Mouse (Mus musculus) hindbrain, embryonic 14.5 days (tissue): ENCODE data around the gene Itgb1bp1. TPM values are rescaled to one million over a fixed set of nuclear protein-coding genes. Genes with fewer than 3 reads are reported as not detected.

Experiments used
- ATAC-seq: fragments of 200-750 bp; cut with Nextera tagmentation; 2 replicates; pipeline ENCODE4 v1.8.0; 2017; ENCODE audit warnings: moderate number of reproducible peaks, mild to moderate bottlenecking, moderate TSS enrichment, moderate library complexity; ENCODE audit not compliant: low FRiP score
- DNase-seq: peaks from one replicate; pipeline ENCODE4 v3.0.0-alpha.2; 2015; ENCODE audit warnings: low spot score
- H3K27ac ChIP-seq: fragments of 300-500 bp; sonication (generic); 2 replicates; pipeline ENCODE4 v1.5.1; 2014; ENCODE audit warnings: mild to moderate bottlenecking, moderate library complexity
- H3K27me3 ChIP-seq: fragments of 300-500 bp; sonication (generic); 2 replicates; pipeline ENCODE4 v1.6.1; 2014; ENCODE audit warnings: mild to moderate bottlenecking, low read length, mixed read lengths; ENCODE audit not compliant: control insufficient read depth, insufficient read depth
- H3K36me3 ChIP-seq: fragments of 300-500 bp; sonication (generic); replicated peaks from 2 replicates; pipeline ENCODE4 v1.6.1; 2014; ENCODE audit not compliant: control insufficient read depth, insufficient read depth
- H3K4me1 ChIP-seq: fragments of 300-500 bp; sonication (generic); replicated peaks from 2 replicates; pipeline ENCODE4 v1.6.1; 2014; ENCODE audit warnings: antibody characterized with exemption, low read length, mixed read lengths; ENCODE audit not compliant: control insufficient read depth, insufficient read depth
- H3K4me2 ChIP-seq: fragments of 300-500 bp; sonication (generic); replicated peaks from 2 replicates; pipeline ENCODE4 v1.6.1; 2014; ENCODE audit warnings: mild to moderate bottlenecking, moderate library complexity
- H3K4me3 ChIP-seq: fragments of 300-500 bp; sonication (generic); replicated peaks from 2 replicates; pipeline ENCODE4 v1.5.1; 2014; ENCODE audit warnings: mild to moderate bottlenecking, low read length
- H3K9ac ChIP-seq: fragments of 300-500 bp; sonication (generic); 2 replicates; pipeline ENCODE4 v1.6.1; 2014
- H3K9me3 ChIP-seq: fragments of 300-500 bp; sonication (generic); 2 replicates; pipeline ENCODE4 v1.6.1; 2016; ENCODE audit warnings: low read length; ENCODE audit not compliant: control insufficient read depth
- WGBS: fragments of 180-500 bp; shearing (Covaris S2); extraction: QIAGEN DNeasy Blood & Tissue Kit; methylation state at CpG from one replicate; pipeline ENCODE4 v1.1.7; 2014; 5-methylcytosine and 5-hydroxymethylcytosine counted together
- polyA plus RNA-seq: library from polyadenylated mRNA; unstranded; fragments of >200 nt; fragmentation: Nextera tagmentation; extraction: Ambion mirVana; gene quantifications from 2 replicates; pipeline ENCODE4 v1.2.1, GENCODE M21; 2014

The Itgb1bp1 gene
- 37.3 and 37.4 TPM in 2 replicates for polyA plus RNA-seq

DNA sequence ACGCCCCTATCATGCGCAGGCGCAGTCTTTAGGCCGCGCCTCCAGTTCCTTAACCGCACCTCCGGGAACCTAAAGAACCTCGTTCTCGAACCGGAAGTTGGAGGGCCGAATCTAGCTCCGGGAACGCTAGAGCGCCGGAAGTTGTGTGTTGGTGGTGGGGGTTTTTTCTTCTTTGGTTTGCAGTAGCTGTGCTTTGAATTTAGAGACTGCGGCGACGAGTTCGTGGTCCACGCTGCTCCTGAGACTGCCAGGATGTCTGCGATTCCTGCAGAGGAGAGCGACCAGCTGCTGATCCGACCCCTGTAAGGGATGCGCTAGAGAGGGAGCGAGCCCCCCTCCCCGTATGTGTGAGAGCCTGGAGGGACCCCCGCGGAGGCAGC, at the start of gene Itgb1bp1:
Itgb1bp1 (minus strand) TSS at position 42 of the 380 bp plus-strand sequence.
- Histone ChIP-seq H3K27ac (peak within 1 kb of the TSS; percentile 93), H3K36me3 (peaks cover 14% of the 10 kb centered on the region), H3K27me3 (no peaks in the 10 kb centered on the region), H3K9me3 (no peaks in the 10 kb centered on the region), H3K9ac (peak within 1 kb of the TSS; percentile 79), H3K4me2 (peak within 1 kb of the TSS; percentile 65), H3K4me1 (peaks cover 26% of the 10 kb centered on the region), H3K4me3 (peak within 1 kb of the TSS; percentile 53)
- DNase-seq (peak; percentile 100), ATAC-seq (peak; percentile 95)
- under 1% methylated on average over 28 of the region's 28 CpGs for WGBS

DNA sequence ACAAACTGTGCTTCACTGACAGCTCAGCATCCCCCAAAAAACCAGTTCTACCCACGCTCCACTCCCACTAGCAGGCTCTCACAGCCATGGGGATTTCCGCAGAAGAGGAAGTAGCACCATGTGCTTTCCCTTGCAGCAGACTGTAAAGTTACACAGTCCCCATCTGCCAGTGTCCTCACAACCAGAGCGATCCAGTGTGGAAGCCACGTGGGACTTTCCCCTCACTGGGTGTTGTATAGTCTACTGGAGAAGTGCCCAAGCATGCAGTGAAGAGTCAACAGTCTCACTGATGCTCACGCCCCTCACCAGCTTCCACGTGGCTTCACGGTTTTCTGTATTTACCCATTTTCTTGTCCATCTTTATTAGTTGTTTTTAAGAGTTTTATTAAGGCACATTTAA, 49.8 kb upstream of the Itgb1bp1 start:
- ATAC-seq: no peak
- Histone ChIP-seq H3K27me3 (no peaks in the 10 kb centered on the region), H3K9ac (no peak overlapping the region), H3K4me3 (no peak overlapping the region), H3K9me3 (no peaks in the 10 kb centered on the region), H3K4me2 (no peak overlapping the region), H3K4me1 (no peaks in the 10 kb centered on the region), H3K27ac (no peak overlapping the region), H3K36me3 (peaks cover 75% of the 10 kb centered on the region)
- 94% methylated on average over 7 of the region's 7 CpGs for WGBS
- no peak for DNase-seq

DNA sequence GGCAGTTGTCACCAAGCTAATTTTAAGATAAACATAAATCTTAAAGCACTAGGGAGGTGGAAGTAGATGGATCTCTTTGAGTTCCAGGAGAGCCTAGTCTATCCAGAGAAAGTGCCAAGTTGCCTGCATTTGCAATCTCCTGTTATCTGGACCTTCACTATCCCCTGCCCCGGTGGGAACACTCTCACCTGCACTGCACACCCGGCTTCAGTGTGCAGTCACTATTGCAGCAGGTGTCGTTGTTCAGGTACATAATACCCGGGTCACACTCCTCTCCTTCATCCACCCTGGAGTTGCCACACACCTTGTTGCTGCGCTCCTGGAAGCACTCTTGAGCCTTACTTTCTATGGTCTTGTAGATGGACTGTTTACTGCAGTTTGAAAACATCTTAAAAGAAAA, 47.7 kb upstream of the Itgb1bp1 start:
- H3K36me3 ChIP-seq: peaks cover 80% of the 10 kb centered on the region
- H3K4me3 ChIP-seq: no peak overlapping the region
- H3K4me1 ChIP-seq: no peaks in the 10 kb centered on the region
- H3K9me3 ChIP-seq: no peaks in the 10 kb centered on the region
- H3K9ac ChIP-seq: no peak overlapping the region
- WGBS: 92% methylated on average over 5 of the region's 5 CpGs
- DNase-seq (no peak), ATAC-seq (no peak)
- H3K27me3 ChIP-seq: no peaks in the 10 kb centered on the region
- H3K27ac ChIP-seq: no peak overlapping the region
- no peak overlapping the region for H3K4me2 ChIP-seq

DNA sequence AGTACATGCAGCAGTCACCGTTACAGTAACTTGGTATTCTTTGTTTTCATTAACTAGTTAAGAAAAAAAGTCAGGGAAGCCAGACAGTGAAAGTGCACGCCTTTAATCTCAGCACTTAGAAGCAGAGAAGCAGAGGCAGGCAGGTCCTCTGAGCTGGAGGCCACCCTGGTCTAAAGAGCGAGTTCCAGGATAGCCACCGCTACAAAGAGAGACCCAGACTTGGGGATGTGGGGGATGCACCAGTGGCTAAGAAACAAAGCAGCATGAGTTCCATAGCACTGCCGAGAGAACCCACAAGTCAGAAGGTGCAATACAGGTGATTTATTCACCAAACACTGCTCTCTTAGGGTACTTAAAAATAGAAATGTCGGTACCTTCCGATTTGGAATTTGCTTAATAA, 46.9 kb upstream of the Itgb1bp1 start:
- WGBS: 93% methylated on average over 7 of the region's 7 CpGs
- Histone ChIP-seq H3K9me3 (no peaks in the 10 kb centered on the region), H3K36me3 (peaks cover 80% of the 10 kb centered on the region), H3K4me2 (no peak overlapping the region), H3K27me3 (no peaks in the 10 kb centered on the region), H3K27ac (no peak overlapping the region), H3K4me1 (no peaks in the 10 kb centered on the region), H3K9ac (no peak overlapping the region), H3K4me3 (no peak overlapping the region)
- ATAC-seq (no peak), DNase-seq (no peak)

DNA sequence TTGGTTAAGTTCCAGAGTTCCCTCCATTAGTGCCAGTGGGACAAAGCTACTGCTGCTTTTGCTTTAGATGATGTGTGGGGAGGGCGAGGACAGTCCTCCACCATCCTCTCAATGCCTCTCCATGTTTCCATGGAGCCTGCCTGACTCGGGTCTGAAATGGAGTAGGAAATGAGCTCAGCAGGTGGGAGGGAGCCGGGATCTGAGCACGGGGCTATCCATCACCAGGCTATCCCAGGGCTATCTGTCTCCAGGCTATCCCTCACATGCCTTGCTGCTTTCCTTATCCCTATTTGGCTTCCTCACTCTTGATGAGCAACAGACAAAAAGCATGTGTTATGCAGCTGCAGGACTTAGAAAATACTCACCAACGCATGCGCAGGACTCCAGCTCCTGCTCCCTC, 45.6 kb upstream of the Itgb1bp1 start:
- H3K27ac ChIP-seq: no peak overlapping the region
- H3K4me2 ChIP-seq: no peak overlapping the region
- no peak for DNase-seq
- no peak overlapping the region for H3K4me3 ChIP-seq
- H3K36me3 ChIP-seq: peaks cover 89% of the 10 kb centered on the region
- 72% methylated on average over 6 of the region's 6 CpGs for WGBS
- no peaks in the 10 kb centered on the region for H3K4me1 ChIP-seq
- H3K9ac ChIP-seq: no peak overlapping the region
- no peak for ATAC-seq
- no peaks in the 10 kb centered on the region for H3K27me3 ChIP-seq
- H3K9me3 ChIP-seq: no peaks in the 10 kb centered on the region

DNA sequence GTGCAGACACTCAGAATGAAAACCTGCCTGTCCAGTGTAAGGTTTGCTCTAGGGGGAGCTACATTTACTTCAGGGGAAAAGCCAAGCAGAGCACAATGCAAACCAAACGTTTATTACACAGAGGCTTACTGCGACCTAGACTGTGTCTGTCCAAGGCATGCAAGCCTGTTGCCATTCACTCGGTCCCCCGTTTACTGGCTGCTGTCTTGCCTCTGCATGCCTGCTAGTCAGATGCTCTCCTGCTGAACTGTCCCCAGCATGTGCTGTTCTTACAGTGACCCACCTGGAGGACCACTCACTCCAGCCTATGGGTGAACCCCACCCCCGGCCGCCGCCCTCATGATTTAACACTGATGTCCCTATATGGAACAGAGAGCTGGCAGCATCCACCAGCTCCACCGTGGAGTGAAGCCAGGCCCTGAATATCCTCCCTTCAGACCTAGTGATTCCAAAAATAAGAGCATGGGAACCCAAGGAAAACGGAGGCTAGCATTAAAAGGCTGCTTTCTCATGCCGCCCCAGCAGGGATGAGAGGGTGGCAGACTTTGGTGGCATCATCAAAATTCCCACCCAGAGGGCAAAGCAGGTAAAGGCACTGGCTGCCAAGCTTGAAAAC, 45.0 kb upstream of the Itgb1bp1 start:
- 93% methylated on average over 10 of the region's 10 CpGs for WGBS

DNA sequence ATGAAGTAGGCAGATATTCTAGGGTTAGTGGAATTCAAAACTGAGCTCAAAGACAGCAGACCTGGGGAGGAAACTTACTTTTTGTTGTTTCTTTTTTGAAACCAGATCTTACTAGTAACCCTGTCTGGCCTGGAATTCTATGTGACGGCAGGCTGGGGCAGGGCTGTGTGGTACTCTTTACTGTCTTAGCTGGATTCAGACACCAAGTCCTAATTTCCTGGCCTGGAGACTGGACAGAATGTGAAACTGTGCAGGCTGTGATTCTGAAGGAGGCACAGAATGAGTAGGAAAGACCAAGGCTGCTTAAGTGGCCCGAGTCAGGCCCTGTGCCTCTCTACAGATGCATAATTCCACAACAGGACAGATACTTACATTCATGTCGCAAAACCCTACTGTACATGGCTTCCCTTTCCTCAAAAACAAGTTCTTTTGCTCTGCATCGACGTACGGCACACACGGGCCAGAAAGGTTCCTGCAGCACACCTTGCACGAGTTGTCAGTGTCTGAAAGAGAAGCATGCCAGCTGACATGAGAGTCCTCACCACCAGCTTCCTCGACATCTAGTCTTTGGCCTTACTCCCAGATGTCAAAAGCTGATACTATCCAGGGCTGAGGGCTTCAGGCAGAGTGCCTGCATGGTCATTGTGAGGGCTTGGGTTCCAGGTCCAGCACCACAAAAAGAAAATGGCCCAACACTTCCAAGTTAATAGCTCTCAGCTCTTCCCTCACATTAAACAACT, 43.7 kb upstream of the Itgb1bp1 start:
- Histone ChIP-seq H3K36me3 (peaks cover 87% of the 10 kb centered on the region), H3K4me3 (no peak overlapping the region), H3K9ac (no peak overlapping the region), H3K27ac (no peak overlapping the region), H3K4me1 (no peaks in the 10 kb centered on the region), H3K9me3 (no peaks in the 10 kb centered on the region), H3K4me2 (no peak overlapping the region), H3K27me3 (no peaks in the 10 kb centered on the region)
- no peak for DNase-seq
- ATAC-seq: no peak
- WGBS: 92% methylated on average over 9 of the region's 9 CpGs

More for the DNA sequence above, 45.0 kb upstream of the Itgb1bp1 start:
- H3K9me3 ChIP-seq: no peaks in the 10 kb centered on the region
- ATAC-seq: no peak
- no peaks in the 10 kb centered on the region for H3K27me3 ChIP-seq
- peaks cover 87% of the 10 kb centered on the region for H3K36me3 ChIP-seq
- H3K27ac ChIP-seq: no peak overlapping the region
- H3K4me1 ChIP-seq: no peaks in the 10 kb centered on the region
- no peak overlapping the region for H3K9ac ChIP-seq
- H3K4me2 ChIP-seq: no peak overlapping the region
- no peak for DNase-seq
- H3K4me3 ChIP-seq: no peak overlapping the region

DNA sequence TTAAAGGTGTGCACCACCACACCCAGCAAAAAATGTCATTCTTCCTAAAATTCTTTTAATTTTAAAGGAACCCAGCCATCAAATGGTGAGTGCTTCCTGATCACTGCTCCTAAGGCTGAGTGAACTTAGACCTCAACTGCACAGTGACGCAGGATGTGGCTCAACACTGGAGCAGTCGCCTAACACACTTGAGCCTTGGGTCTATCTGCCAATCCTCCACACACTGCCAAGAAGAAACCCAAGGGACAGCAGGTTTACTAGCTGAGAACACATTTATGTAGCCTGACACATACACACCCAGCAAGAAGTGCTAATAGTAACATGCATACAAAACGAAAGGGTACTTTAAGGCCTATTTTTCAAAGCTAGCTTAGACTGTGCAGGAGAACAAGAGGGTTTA, 40.2 kb upstream of the Itgb1bp1 start:
- Histone ChIP-seq H3K4me1 (no peaks in the 10 kb centered on the region), H3K27ac (no peak overlapping the region), H3K4me3 (no peak overlapping the region), H3K9me3 (no peaks in the 10 kb centered on the region), H3K36me3 (peaks cover 83% of the 10 kb centered on the region), H3K9ac (no peak overlapping the region), H3K4me2 (no peak overlapping the region), H3K27me3 (no peaks in the 10 kb centered on the region)
- no peak for ATAC-seq
- no peak for DNase-seq
- WGBS: 91% methylated on average over 3 of the region's 3 CpGs

DNA sequence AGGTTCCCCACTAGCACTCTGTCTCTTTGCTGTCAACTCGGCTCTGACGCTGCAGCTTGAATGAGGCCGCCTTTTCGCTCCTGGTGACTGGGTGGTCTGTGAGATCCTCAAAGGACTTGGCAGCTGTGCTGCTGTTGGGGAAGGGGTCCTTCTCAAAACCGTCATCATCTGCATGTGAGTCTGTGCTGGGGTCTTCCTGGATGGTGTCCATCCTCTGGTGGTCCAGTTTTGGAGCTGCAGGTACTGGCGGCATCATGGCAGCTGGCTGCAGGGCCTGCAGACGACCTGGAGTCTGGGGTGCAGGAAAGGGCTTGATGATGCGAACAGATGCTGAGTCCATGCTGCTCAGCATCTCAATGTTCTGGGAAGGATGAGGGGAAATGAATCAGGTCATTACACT, 39.2 kb upstream of the Itgb1bp1 start:
- Histone ChIP-seq H3K36me3 (peaks cover 84% of the 10 kb centered on the region), H3K27ac (no peak overlapping the region), H3K9ac (no peak overlapping the region), H3K4me3 (no peak overlapping the region), H3K27me3 (no peaks in the 10 kb centered on the region), H3K9me3 (no peaks in the 10 kb centered on the region), H3K4me1 (no peaks in the 10 kb centered on the region), H3K4me2 (no peak overlapping the region)
- ATAC-seq (no peak), DNase-seq (no peak)
- 91% methylated on average over 8 of the region's 8 CpGs for WGBS
